Mouse (Mus musculus) stomach, postnatal 0 days (tissue): ENCODE data around the gene Snx32. TPM values are rescaled to one million over a fixed set of nuclear protein-coding genes. Genes with fewer than 3 reads are reported as not detected.

Experiments used
- ATAC-seq: fragments of 200-750 bp; cut with Nextera tagmentation; 2 replicates; pipeline ENCODE4 v1.8.0; 2017; ENCODE audit not compliant: low FRiP score, low TSS enrichment
- DNase-seq: peaks from one replicate; pipeline ENCODE4 v3.0.0-alpha.2; 2016; ENCODE audit warnings: low spot score
- H3K27ac ChIP-seq: fragments of 300-500 bp; sonication (generic); replicated peaks from 2 replicates; pipeline ENCODE4 v1.5.1; 2014; ENCODE audit warnings: mild to moderate bottlenecking, control low read depth
- H3K27me3 ChIP-seq: fragments of 300-500 bp; sonication (generic); 2 replicates; pipeline ENCODE4 v1.6.1; 2014; ENCODE audit warnings: low read length; ENCODE audit not compliant: control insufficient read depth, insufficient read depth
- H3K36me3 ChIP-seq: fragments of 300-500 bp; sonication (generic); 2 replicates; pipeline ENCODE4 v1.6.1; 2014; ENCODE audit warnings: low read length, mixed read lengths; ENCODE audit not compliant: control insufficient read depth, insufficient read depth
- H3K4me1 ChIP-seq: fragments of 300-500 bp; sonication (generic); replicated peaks from 2 replicates; pipeline ENCODE4 v1.6.1; 2014; ENCODE audit warnings: antibody characterized with exemption; ENCODE audit not compliant: control insufficient read depth, insufficient read depth
- H3K4me2 ChIP-seq: fragments of 300-500 bp; sonication (generic); replicated peaks from 2 replicates; pipeline ENCODE4 v1.6.1; 2014; ENCODE audit warnings: low read depth, mild to moderate bottlenecking, control low read depth, moderate library complexity
- H3K4me3 ChIP-seq: fragments of 300-500 bp; sonication (generic); 2 replicates; pipeline ENCODE4 v1.5.1; 2014; ENCODE audit warnings: low read depth, low read length, control low read depth
- H3K9ac ChIP-seq: fragments of 300-500 bp; sonication (generic); 2 replicates; pipeline ENCODE4 v1.6.1; 2014; ENCODE audit warnings: mild to moderate bottlenecking, low read length, control low read depth, mixed read lengths
- H3K9me3 ChIP-seq: fragments of 300-500 bp; sonication (generic); 2 replicates; pipeline ENCODE4 v1.6.1; 2016; ENCODE audit warnings: low read length; ENCODE audit not compliant: control insufficient read depth
- CTCF ChIP-seq: IDR thresholded peaks from 2 replicates; pipeline ENCODE4 v1.5.1; 2016; ENCODE audit warnings: antibody characterized with exemption, low read depth, mild to moderate bottlenecking, moderate library complexity
- EP300 ChIP-seq: optimal IDR thresholded peaks from 2 replicates; pipeline ENCODE3; 2016; ENCODE audit warnings: antibody characterized with exemption
- WGBS: fragments of 180-500 bp; shearing (Covaris S2); extraction: QIAGEN DNeasy Blood & Tissue Kit; methylation state at CpG from one replicate; pipeline ENCODE4 v1.1.7; 2014; 5-methylcytosine and 5-hydroxymethylcytosine counted together
- polyA plus RNA-seq: library from polyadenylated mRNA; unstranded; fragments of >200 nt; fragmentation: Nextera tagmentation; extraction: Ambion mirVana; gene quantifications from 2 replicates; pipeline ENCODE4 v1.2.1, GENCODE M21; 2015

Snx32 gene
- polyA plus RNA-seq, 1 experiment from 2014 or later, result 2.8 TPM

GRCm38 (mm10) chr19:5474281-5475068, 35.9 kb downstream of the Snx32 start:
- Histone ChIP-seq H3K4me3 (peak overlapping the region; percentile 63), H3K27me3 (no peaks in the 10 kb centered on the region), H3K4me2 (peak overlapping the region; percentile 91), H3K4me1 (no peaks in the 10 kb centered on the region; the same call in 1 of the 2 replicates), H3K9me3 (no peaks in the 10 kb centered on the region), H3K27ac (peak overlapping the region; percentile 82), H3K36me3 (no peaks in the 10 kb centered on the region), H3K9ac (peak overlapping the region; percentile 76)
- TF ChIP-seq EP300 (no peak), CTCF (no peak)
- ATAC-seq (peak; percentile 44), DNase-seq (peak; percentile 63)
- WGBS, result 1% methylated on average over 34 of the region's 68 CpGs

- ATAC-seq (peak; percentile 57; the same call in 1 of the 2 replicates), DNase-seq (peak; percentile 82)
- Histone ChIP-seq H3K9ac (peak within 1 kb of the TSS; percentile 76), H3K9me3 (no peaks in the 10 kb centered on the region), H3K4me3 (peak within 1 kb of the TSS; percentile 63), H3K4me2 (peak within 1 kb of the TSS; percentile 91), H3K27me3 (no peaks in the 10 kb centered on the region), H3K27ac (peak within 1 kb of the TSS; percentile 82), H3K4me1 (no peaks in the 10 kb centered on the region; the same call in 1 of the 2 replicates), H3K36me3 (no peaks in the 10 kb centered on the region)
- TF ChIP-seq EP300, result no peak
- TF ChIP-seq CTCF, result peak; percentile 27
- WGBS, result 3% methylated on average over 22 of the region's 22 CpGs
Measured at GRCm38 (mm10) chr19:5473720-5474119, 36.6 kb downstream of the Snx32 start, which contains the start of gene Efemp2. Gene Efemp2, plus strand, starts transcription at chr19:5473954.

GRCm38 (mm10) chr19:5472857-5473256, 37.5 kb downstream of the Snx32 start:
- Histone ChIP-seq H3K27me3 (no peaks in the 10 kb centered on the region), H3K36me3 (no peaks in the 10 kb centered on the region), H3K9me3 (no peaks in the 10 kb centered on the region), H3K4me1 (no peaks in the 10 kb centered on the region; the same call in 1 of the 2 replicates), H3K27ac (no peak overlapping the region), H3K9ac (no peak overlapping the region), H3K4me3 (no peak overlapping the region), H3K4me2 (no peak overlapping the region)
- 77% methylated on average over 3 of the region's 3 CpGs for WGBS
- TF ChIP-seq EP300 (no peak), CTCF (peak; percentile 58)
- ATAC-seq (no peak), DNase-seq (no peak)

- Histone ChIP-seq H3K9me3 (no peaks in the 10 kb centered on the region), H3K27me3 (no peaks in the 10 kb centered on the region), H3K4me1 (no peaks in the 10 kb centered on the region; the same call in 1 of the 2 replicates), H3K4me2 (no peak overlapping the region), H3K4me3 (no peak overlapping the region), H3K27ac (no peak overlapping the region), H3K36me3 (no peaks in the 10 kb centered on the region), H3K9ac (no peak overlapping the region)
- ATAC-seq, result no peak
- 47% methylated on average over 5 of the region's 5 CpGs for WGBS
- TF ChIP-seq CTCF (no peak), EP300 (no peak)
- DNase-seq, result no peak
Measured at GRCm38 (mm10) chr19:5471846-5472245, 38.5 kb downstream of the Snx32 start.

GRCm38 (mm10) chr19:5468374-5468773, 42.0 kb downstream of the Snx32 start, which contains the start of gene Ctsw:
Gene Ctsw, minus strand, starts transcription at chr19:5468507.
- peaks cover 18% of the 10 kb centered on the region for H3K36me3 ChIP-seq
- H3K4me3 ChIP-seq, result no peak within 1 kb of the TSS
- no peak within 1 kb of the TSS for H3K4me2 ChIP-seq
- no peaks in the 10 kb centered on the region for H3K4me1 ChIP-seq
- WGBS, result 36% methylated on average over 5 of the region's 5 CpGs
- H3K27me3 ChIP-seq, result no peaks in the 10 kb centered on the region
- no peak for DNase-seq
- no peak within 1 kb of the TSS for H3K27ac ChIP-seq
- ATAC-seq, result no peak
- no peak within 1 kb of the TSS for H3K9ac ChIP-seq
- no peaks in the 10 kb centered on the region for H3K9me3 ChIP-seq
- TF ChIP-seq EP300 (no peak), CTCF (no peak)

GRCm38 (mm10) chr19:5466916-5467500, 43.3 kb downstream of the Snx32 start:
- Histone ChIP-seq H3K9me3 (no peaks in the 10 kb centered on the region), H3K27ac (no peak overlapping the region), H3K36me3 (peaks cover 18% of the 10 kb centered on the region), H3K4me1 (no peaks in the 10 kb centered on the region), H3K4me2 (no peak overlapping the region), H3K27me3 (no peaks in the 10 kb centered on the region), H3K4me3 (no peak overlapping the region), H3K9ac (no peak overlapping the region)
- ATAC-seq, result no peak
- WGBS, result 92% methylated on average over 6 of the region's 6 CpGs
- DNase-seq, result no peak
- no peak for TF ChIP-seq CTCF
- TF ChIP-seq EP300, result no peak
